In genomic region chr1:66321631-66322142, GRCm38 (mm10) we compare ENCODE assay signal across 8 mouse cellular contexts.
A peak's percentile ranks its signal among the peaks of the same experiment; 100 is the strongest.
DNase-seq lines count a peak whose midpoint lies in the region; ATAC-seq lines count a peak whose summit lies in the region.

No protein-coding gene starts in this region.

- peak; percentile 5 for DNase-seq in ovary, postnatal 36 days (ENCODE audit: low spot score)
- DNase-seq in ovary, postnatal 10 days (ENCODE audit: low spot score), result no peak
- DNase-seq in layer of hippocampus, adult 9-11 months, result peak; percentile 78
- DNase-seq in spleen, postnatal 36 days (ENCODE audit: low spot score in 2 of 2), result no peak
- no peak for DNase-seq in lung, postnatal 4 days
- no peak for DNase-seq in heart, postnatal 4 days

- WGBS in forebrain, embryonic 13.5 days, result 11% methylated on average over 15 of the region's 15 CpGs
- WGBS in midbrain, embryonic 15.5 days, result 7% methylated on average over 15 of the region's 15 CpGs

- no peaks in the 10 kb centered on the region for H3K9me3 ChIP-seq in forebrain, embryonic 13.5 days (replicated peaks)
- no peaks in the 10 kb centered on the region for H3K9me3 ChIP-seq in midbrain, embryonic 15.5 days

- peaks cover 47% of the 10 kb centered on the region for H3K4me1 ChIP-seq in forebrain, embryonic 13.5 days
- peaks cover 34% of the 10 kb centered on the region for H3K4me1 ChIP-seq in midbrain, embryonic 15.5 days

- no peaks in the 10 kb centered on the region for H3K27me3 ChIP-seq in forebrain, embryonic 13.5 days
- H3K27me3 ChIP-seq in midbrain, embryonic 15.5 days (replicated peaks), result no peaks in the 10 kb centered on the region

- ATAC-seq in forebrain, embryonic 13.5 days, result peak; percentile 83
- peak; percentile 84 for ATAC-seq in midbrain, embryonic 15.5 days (replicated peaks)

- H3K36me3 ChIP-seq in forebrain, embryonic 13.5 days (ENCODE audit: poor library complexity, severe bottlenecking), result no peaks in the 10 kb centered on the region; the same call in 1 of the 2 replicates
- H3K36me3 ChIP-seq in midbrain, embryonic 15.5 days (replicated peaks), result no peaks in the 10 kb centered on the region

- peak overlapping the region; percentile 69 for H3K9ac ChIP-seq in forebrain, embryonic 13.5 days
- peak overlapping the region; percentile 79 for H3K9ac ChIP-seq in midbrain, embryonic 15.5 days

- H3K4me2 ChIP-seq in forebrain, embryonic 13.5 days, result peak overlapping the region; percentile 53
- peak overlapping the region; percentile 69 for H3K4me2 ChIP-seq in midbrain, embryonic 15.5 days

- H3K4me3 ChIP-seq in forebrain, embryonic 13.5 days, result peak overlapping the region; percentile 44
- H3K4me3 ChIP-seq in midbrain, embryonic 15.5 days, result peak overlapping the region; percentile 52

- H3K27ac ChIP-seq in forebrain, embryonic 13.5 days, result peak overlapping the region; percentile 96
- peak overlapping the region; percentile 98 for H3K27ac ChIP-seq in midbrain, embryonic 15.5 days

Comparison
In these comparisons a context has a peak if more than half of its experiments do, and no peak if none do; other contexts are left out.
1. DNase-seq: peak in ovary, postnatal 36 days (single experiment) and layer of hippocampus, adult 9-11 months (single experiment); none in ovary, postnatal 10 days (single experiment), spleen, postnatal 36 days (0 of 2), lung, postnatal 4 days (0 of 2) and heart, postnatal 4 days (single experiment).